Mouse (Mus musculus): ENCODE results near the gene Ptpn18. TPM values are rescaled to one million over a fixed set of nuclear protein-coding genes. Genes with fewer than 3 reads are reported as not detected.
"Not testable (repeated sequence)": the region's sequence is repeated elsewhere in the genome, so short reads cannot be mapped to it uniquely, and the experiment has no call there.

Gene Ptpn18
- 1 to 10 TPM; 2.5 to 4.7 TPM for total RNA-seq (2021)
- long read RNA-seq, experiment 1, partial matches to known transcripts, result 4 of 5 reads
- long read RNA-seq, experiment 1, other reads (novel, unspliced or antisense), result 1 of 5 reads
- long read RNA-seq, experiment 2, partial matches to known transcripts, result 5 of 5 reads
- long read RNA-seq, experiment 2, other reads (novel, unspliced or antisense), result 0 of 5 reads

DNA sequence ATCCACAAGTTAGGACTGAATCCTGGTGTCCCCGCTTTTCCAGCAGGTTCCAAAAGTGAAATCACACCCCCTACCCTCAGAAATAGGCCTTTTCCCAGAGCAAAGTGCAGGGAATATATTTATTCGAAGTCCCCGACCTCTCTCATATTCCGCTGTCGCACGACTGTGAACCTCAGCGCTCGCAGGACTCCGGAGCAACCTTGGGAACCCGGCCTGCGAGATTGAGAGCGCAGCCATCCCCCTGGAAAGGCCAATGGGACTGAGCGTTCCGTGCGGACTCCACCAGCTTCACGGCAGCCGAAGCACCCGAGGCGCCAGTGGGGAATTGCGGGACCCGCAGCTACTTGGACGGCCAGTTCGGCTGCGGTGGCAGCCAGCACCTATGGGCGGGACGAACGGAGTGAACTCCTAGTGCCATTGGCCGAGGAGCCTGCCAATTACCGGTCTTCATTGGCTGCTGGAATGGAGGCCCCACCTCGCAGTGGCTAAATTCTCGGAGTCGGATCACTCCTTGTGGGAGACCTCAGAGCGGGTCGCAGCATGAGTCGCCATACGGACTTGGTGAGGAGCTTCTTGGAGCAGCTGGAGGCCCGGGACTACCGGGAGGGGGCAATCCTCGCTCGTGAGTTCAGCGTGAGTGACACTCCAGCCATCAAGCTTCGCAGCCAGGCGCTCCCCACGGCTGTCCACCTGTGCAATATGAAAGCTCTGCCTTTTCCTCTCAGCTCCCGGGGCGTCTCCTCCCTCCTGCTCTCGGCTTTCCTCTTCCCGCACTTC is at the start of gene Ptpn18:
Gene Ptpn18, plus strand, starts transcription at position 479 of the 777 bp plus-strand sequence.
- peak; percentile 81 to 89 for DNase-seq (ENCODE audit: low spot score in 2 of 2)
- intact Hi-C loops (cut with DNase I), result no loop called here

DNA sequence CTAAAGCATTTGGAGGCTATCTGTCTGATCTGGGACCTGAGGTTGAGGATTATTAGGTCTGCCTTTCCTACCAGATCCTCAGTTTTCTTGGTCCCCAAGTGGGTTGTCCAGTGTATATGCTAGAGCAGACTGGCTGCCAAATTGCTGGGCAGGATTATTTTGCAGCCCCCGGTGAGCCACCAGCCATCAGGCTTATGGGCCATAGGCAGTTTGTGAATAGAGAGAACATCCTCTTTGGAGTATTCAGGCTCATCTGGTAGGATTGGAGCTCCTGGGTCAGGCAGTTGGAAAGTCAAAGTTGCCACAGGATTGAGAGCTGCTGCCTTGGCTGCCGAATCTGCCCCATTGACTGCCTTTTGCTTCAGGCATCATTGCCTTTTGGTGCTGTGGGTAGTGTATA is 31.1 kb upstream of the Ptpn18 start:
- intact Hi-C loops (cut with DNase I), result no loop called here
- no peak for DNase-seq (ENCODE audit: low spot score in 2 of 2)

DNA sequence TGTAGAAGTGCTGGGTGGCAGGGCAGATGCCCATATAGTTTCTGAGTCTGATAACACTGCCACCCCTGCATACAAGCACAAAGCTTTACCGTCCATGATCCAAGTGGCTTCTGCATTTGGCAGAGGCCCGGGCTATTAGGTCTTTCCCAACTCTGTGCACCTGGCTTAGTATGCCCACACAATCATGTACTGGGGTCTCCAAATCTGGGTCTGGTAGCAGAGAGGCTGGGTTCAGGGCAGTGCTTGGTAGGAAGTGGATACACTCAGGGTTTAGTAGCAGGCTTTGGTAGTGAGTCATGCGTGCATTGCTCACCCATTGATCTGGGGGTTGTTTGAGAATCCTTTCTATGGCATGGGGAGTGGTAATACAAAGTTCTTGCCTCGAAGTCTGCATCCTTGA is 30.3 kb upstream of the Ptpn18 start:
- intact Hi-C loops (cut with DNase I), result no loop called here

DNA sequence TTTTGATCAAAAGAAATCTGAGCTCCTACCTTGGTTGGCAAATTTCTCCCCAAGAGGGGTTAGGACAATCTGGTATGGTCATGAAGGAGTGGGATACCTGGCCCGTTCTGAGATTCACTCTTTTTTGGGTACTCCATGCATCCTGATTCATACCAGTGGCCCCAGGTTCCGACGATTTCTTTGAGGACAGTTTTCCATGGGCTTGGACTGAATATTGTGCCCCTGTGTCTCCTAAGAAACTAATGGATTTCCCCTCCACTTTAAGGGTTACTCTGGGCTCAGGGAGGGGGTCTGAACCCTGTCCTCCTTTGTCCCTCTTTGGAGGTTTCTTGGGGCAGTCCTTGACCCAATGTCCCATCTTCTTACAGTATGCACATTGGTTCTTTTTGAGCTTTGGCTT is 28.6 kb upstream of the Ptpn18 start:
- intact Hi-C loops (cut with DNase I), result no loop called here
- no peak for DNase-seq (ENCODE audit: low spot score in 2 of 2)

More for the DNA sequence above, 30.3 kb upstream of the Ptpn18 start:
- no peak for DNase-seq (ENCODE audit: low spot score in 2 of 2)

DNA sequence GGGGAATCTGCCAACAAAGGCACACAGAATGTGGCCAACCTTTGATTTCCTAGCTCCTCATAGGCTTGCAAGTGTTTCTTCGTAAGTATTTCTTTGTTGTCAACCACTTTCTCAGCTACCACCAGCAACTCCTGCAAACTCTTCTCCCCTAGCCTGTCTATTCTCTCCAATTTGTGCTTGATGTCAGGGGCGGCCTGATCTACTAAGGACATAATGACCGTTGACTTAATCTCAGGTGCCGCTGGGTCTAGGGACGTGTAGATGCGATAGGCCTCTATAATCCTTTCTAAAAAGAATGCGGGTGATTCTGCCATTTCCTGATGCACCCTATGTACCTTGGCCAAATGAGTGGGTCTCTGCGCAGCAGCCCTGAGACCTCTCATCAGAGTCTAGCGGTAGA is 28.1 kb upstream of the Ptpn18 start:
- intact Hi-C loops (cut with DNase I), result no loop called here
- no peak for DNase-seq (ENCODE audit: low spot score in 2 of 2)

DNA sequence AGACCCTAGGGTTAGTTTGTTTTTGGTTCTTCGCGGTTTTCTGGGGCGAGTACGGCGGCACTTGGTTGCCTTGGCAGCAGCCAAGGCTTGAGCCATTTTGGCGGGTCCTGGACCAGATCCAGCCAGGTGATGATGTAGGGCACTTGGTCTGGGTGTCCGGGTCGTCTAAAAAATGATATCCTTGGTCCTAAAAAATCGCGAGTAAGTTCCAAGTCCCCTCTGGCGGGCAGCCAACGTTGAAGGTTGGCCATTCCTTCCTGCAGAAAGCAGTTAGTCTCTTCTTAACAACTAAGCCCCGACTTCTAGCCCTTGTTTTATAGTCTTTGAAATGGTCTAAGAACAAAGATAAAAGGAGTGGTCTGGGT is 27.2 kb upstream of the Ptpn18 start:
- intact Hi-C loops (cut with DNase I), result no loop called here
- DNase-seq (ENCODE audit: low spot score in 2 of 2), result no peak

DNA sequence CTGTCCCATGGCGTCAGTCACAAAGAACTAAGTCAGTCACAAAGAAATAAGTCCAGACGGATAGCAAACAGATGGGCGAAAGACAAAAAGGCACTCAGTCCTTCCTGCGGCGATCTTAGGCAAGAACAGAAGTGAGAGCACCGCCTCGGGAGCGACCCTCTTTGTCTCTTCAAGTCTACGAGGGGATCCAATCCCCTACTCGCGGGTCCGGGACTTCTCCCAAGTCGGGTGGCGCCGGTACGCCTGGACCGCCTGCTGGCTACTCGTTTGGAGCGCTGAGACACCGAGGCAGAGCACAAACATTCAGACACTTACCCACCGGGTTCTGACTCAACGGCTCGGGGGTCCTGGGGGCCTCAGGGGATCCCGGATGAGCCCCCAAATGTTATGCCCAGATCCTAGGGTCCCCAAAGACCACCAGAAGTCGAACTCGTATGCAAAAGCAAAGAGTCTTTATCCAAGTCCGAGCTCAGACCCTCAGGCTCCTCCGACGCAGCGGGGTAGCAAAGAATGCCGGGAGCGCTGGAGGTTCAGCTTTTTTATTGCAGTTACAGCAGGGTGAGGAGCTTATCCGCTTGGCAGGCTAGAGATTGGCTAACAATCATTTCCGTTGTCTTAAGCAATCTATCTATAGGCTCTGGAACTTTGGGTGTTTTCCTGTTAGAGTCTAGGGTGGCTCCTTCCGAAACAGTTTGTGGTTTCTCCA is 26.6 kb upstream of the Ptpn18 start:
- intact Hi-C loops (cut with DNase I), result no loop called here

DNA sequence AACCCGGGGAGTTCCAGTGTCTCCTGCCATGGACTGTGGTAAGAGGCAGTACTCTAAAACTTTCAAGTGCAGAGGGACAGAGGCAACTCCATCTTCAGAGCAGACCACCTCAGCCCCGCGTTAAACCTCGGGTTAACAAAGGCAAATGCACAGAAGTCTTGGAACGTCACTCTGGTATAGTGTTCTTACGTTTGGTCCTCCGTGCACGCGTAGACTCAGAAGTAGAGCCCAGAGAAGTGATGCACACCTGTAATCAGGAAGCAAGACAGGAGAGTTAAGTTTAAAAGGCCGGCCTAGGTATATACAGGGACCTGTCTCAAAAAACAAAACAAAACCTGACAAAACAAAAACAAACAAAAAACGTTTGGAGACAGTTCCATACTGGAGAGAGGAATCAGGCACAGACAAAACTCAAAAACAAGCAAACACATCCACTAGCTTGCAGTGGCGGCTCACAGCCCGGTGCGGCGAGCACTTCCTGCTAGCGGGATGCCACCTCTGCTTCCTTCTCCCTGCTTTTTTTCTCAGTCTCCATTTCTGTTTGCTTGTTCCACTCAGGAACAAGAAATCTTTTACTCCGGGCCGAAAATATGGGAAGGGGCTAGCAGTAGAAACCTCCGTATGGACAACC is 25.6 kb upstream of the Ptpn18 start:
- DNase-seq (ENCODE audit: low spot score in 2 of 2), result peak in 1 of 2 experiments; percentile 31
- intact Hi-C loops (cut with DNase I), result no loop called here

More for the DNA sequence above, 26.6 kb upstream of the Ptpn18 start:
- DNase-seq (ENCODE audit: low spot score in 2 of 2), result peak; percentile 30 to 40

DNA sequence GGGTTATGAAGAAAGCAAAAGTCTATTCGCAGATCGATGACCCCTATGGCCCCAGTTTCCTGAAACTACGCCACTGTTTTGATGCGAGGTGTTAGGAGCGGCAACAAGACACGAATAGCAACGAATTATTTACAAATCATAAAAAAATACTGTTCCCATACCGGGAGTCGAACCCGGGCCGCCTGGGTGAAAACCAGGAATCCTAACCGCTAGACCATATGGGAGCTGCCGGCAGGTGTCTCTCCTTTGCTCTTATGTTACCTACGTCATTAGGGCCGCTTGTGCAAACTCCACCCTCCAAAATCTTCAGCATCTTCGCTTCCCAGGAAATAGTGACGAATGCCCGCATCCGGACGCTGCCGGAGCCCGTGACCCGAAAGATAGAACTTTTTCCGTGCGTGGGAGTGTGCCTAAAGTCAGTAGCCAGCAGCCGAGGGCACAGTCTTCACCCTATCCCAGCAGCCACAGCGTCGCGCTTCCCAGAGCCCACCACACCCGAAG is 24.9 kb upstream of the Ptpn18 start:
- DNase-seq (ENCODE audit: low spot score in 2 of 2), result peak; percentile 90 to 94
- intact Hi-C loops (cut with DNase I), result no loop called here

DNA sequence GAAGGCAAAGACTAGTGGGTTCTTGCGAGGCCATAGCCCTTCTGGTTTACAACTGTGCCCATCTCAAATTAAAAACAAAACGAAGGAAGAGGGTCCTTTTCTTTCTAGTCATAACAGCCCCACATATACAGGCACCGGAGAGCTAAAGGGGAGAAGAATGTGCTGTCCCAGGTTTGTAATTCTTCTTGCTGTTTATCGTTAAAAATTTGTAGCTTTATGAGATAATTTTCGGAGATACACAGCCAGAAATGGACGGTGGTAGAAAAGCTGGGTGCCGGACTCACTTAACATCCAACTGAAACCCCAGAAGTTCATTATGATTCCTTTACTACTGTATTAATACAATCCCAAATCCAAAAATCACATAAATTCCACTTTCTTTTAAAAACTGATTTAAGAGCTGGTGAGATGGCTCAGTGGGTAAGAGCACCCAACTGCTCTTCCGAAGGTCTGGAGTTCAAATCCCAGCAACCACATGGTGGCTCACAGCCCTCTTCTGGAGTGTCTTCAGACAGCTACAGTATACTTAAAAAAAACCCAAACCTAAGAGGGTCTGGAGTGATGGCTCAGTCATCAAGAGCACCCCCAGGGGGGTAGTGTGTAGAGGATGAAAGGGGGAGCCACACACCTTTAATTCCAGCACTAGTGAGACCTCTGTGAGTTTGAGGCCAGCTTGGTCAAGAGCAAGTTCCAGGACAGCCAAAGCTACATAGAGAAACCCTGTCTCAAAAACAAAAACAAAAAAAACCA is 24.0 kb upstream of the Ptpn18 start:
- intact Hi-C loops (cut with DNase I), result no loop called here
- no peak for DNase-seq (ENCODE audit: low spot score in 2 of 2)

DNA sequence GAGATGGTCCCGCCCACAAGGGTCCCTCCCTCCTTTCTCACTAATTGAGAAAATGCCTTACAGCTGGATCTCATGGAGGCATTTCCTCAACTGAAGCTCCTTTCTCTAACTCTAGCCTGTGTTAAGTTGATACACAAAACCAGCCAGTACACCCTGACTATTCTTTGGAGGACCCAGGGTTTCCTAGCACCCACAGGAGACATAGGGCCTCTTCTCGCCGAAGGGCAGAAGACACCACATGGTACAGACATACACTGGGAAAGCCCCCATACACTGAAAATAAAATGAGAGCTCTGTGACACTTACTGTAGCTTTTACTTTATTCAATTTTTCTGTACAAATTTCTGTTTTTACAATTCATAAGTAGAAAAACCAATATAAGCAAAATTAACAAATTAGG is 23.2 kb upstream of the Ptpn18 start:
- intact Hi-C loops (cut with DNase I), result no loop called here
- no peak for DNase-seq (ENCODE audit: low spot score in 2 of 2)

DNA sequence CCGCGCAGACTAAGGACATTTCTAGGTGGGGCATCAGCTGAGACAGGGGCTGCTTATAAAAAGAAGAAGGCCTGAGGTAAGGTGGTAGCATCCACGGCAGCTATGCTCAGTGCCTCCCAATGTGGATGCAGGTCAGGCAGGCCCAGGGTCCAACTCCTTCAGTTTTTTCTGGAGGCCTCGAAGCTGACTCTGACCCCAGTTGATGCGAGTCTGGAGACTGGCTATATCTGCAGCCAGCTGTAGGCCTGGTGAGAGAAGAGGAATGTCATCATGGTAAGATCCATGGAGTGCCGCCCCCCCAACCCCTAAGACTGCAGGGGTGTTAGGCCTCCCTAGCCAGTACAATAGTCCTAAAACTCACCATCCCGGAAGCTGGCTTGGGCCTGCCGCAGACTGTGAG is 22.2 kb upstream of the Ptpn18 start:
- intact Hi-C loops (cut with DNase I), result not testable (repeated sequence)

DNA sequence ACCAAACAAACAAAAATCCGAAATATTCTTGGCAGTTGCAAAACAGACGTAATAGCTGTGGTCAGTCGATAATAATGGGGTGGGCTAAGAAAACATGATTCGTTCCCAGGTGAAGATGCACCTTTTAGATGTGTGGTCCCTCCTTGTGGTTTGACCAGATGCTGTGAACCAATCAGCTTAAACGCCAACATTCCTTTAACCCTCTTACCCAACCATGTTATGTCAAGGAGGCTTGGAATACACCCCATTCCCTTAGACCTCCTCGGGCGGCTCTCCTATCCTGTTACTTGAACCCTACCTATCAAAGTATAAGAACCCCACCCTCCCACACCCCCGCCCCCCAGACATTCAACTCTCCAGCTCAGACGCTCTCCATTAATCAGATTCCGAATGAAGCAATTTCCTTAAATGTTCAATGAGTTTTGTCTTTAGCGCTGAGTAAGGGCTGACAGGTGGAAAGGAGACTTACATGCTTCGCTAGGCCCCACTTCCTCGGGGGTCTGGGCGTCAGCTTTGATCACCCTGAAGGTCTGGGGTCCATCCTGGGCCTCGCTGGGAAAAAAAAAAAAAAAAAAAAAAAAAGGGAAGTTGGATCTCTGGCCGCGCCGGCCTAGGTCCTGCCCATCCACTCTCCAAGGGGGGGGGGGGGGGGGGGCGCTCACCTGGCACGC is 21.0 kb upstream of the Ptpn18 start:
- no peak for DNase-seq (ENCODE audit: low spot score in 2 of 2)
- intact Hi-C loops (cut with DNase I), result no loop called here

More for the DNA sequence above, 22.2 kb upstream of the Ptpn18 start:
- not testable (repeated sequence) for DNase-seq (ENCODE audit: low spot score in 2 of 2)

DNA sequence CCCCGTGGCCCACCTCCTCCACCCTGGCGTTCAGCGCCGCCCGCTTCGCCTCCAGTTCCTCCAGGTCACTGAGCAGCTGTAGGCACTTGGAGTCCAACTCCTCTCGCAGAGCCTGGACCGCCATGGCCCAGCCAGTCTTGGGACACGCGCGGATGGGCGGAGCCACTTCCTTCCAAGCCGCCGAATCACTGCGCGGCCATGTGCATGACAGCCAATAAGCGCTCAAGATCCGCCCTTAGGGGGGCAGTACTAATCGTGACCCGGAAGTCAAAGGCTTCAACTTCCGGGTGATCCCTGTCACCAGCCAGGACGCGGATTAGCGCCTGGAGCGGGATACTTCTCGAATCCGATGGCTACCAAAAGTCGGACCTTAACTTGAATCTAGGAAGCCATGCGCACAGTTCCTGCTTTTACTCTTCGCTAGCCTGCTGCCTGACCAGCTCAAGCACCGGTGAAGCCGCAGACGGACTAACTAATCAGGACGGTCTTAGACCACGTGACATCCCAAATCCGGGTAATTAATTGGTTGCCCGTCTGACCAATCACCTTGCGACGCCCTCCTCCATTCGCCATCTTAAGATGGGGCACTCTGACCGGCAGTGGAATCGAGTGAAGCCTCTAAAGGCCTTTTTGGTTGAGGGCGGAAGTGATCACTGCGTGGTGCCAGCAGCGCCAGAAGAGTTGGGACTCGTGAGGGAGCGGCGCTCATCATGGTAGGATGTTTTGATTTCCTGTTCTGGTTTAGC is 20.2 kb upstream of the Ptpn18 start, which contains the start of the genes Ccdc115 and Imp4:
Gene Ccdc115, minus strand, starts transcription at position 458 of the 746 bp plus-strand sequence.
Gene Imp4, plus strand, starts transcription at position 637 of the 746 bp plus-strand sequence.
- intact Hi-C loops (cut with DNase I), result no loop called here

DNA sequence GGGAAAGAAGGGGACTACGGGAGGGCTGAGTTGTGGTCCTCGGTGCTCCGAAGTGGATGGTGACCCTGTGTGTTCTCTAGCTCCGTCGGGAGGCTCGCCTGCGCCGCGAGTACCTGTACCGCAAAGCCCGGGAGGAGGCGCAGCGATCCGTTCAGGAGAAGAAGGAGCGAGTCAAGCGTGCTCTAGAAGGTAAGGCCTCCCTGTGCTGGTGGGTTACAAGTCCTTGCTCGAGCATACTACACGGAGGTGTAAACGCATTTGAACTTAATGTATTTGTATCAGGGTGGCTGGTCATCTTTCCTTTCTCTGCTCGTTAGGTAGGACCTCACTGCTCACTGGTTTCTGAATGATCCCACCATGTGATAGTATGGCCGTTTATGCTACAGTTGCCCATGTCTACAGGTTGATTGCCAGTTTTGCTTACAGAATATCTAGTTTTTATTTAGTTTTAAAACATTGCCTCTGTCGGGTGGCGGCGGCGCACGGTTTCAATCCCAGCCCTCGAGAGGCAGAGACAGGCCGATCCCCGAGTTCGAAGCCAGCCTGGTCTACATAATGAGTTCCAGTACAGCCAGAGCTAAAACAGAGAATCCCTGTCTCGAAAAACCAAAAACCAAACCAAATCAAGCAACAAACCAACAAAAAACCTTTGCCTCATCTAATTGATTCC is 19.5 kb upstream of the Ptpn18 start:
- DNase-seq (ENCODE audit: low spot score in 2 of 2), result no peak
- intact Hi-C loops (cut with DNase I), result no loop called here

More for the DNA sequence above, 20.2 kb upstream of the Ptpn18 start, which contains the start of the genes Ccdc115 and Imp4:
- DNase-seq (ENCODE audit: low spot score in 2 of 2), result peak; percentile 95 to 98

DNA sequence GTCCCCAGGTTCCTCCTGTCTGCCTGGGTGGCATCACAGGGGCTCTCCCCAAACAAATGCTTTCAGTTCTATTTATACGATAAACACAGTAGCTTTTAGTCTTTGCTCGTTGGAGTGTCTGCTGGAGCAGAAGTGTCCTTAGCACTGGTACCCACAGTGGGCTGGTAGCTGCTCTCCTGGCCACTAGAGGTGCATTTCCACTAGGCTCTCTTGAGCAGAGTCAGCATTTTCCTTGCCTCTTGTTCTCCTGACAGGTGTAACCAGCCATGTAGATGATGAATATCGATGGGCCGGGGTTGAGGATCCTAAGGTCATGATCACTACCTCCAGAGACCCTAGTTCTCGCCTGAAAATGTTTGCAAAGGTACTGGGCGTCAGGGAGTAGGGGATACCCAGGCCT is 16.4 kb upstream of the Ptpn18 start:
- intact Hi-C loops (cut with DNase I), result no loop called here
- DNase-seq (ENCODE audit: low spot score in 2 of 2), result no peak

DNA sequence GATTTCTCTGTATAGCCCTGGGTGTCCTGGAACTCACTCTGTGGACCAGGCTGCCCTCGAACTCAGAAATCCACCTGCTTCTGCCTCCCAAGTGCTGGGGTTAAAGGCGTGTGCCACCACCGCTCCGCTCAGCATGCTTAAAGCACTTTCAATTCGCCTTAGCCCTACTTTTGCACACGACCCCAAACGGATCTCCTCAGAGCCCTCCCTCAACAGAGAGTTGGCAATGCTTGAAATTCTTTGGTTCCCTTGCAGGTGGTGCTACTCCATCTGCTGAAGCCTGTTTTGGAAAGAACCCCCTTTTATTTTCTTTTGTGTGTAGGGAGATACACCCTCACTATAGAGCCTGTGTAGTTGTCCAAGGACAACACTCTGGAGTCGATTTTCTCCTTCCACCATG is 1.1 kb upstream of the Ptpn18 start:
- intact Hi-C loops (cut with DNase I), result no loop called here

More for the DNA sequence above, 1.1 kb upstream of the Ptpn18 start:
- DNase-seq (ENCODE audit: low spot score in 2 of 2), result no peak

Data from left cerebral cortex, postnatal 14 days (tissue).